Mouse (Mus musculus): Measurements from ENCODE around the gene Cdk18. TPM values are rescaled to one million over a fixed set of nuclear protein-coding genes. Genes with fewer than 3 reads are reported as not detected.

Gene Cdk18
- polyA plus RNA-seq (2012; rRNA removed): 24.9 and 27.1 TPM in 2 replicates

- no peaks in the 10 kb centered on the region for H3K36me3 ChIP-seq (ENCODE audit: control insufficient read depth, insufficient read depth, low read length)
- peak within 1 kb of the TSS; percentile 46 for H3K4me3 ChIP-seq (ENCODE audit: control insufficient read depth, low read depth, low read length)
- TF ChIP-seq CTCF (IDR thresholded peaks at IDR 0.05; ENCODE audit: control insufficient read depth, insufficient read depth, insufficient replicate concordance, low read depth, low read length) (no peak), POLR2A (IDR thresholded peaks at IDR 0.05; ENCODE audit: control insufficient read depth, low read depth, low read length) (no peak)
- no peaks in the 10 kb centered on the region for H3K27me3 ChIP-seq (ENCODE audit: control insufficient read depth, insufficient read depth, low read length)
- no peak within 1 kb of the TSS for H3K27ac ChIP-seq (ENCODE audit: control insufficient read depth, insufficient read depth, low read depth, low read length)
- peaks cover 7% of the 10 kb centered on the region for H3K4me1 ChIP-seq (ENCODE audit: control insufficient read depth, insufficient read depth, low read length)
Measured at GRCm38 (mm10) chr1:132139416-132139864, at the start of gene Cdk18. Gene Cdk18, minus strand, starts transcription at chr1:132139684.

GRCm38 (mm10) chr1:132189231-132189630 lies 49.7 kb upstream of the Cdk18 start:
- Histone ChIP-seq H3K27ac (ENCODE audit: control insufficient read depth, insufficient read depth, low read depth, low read length) (no peak overlapping the region), H3K4me1 (ENCODE audit: control insufficient read depth, insufficient read depth, low read length) (peaks cover 16% of the 10 kb centered on the region), H3K27me3 (ENCODE audit: control insufficient read depth, insufficient read depth, low read length) (peaks cover 7% of the 10 kb centered on the region; the same call in 1 of the 2 replicates), H3K4me3 (ENCODE audit: control insufficient read depth, low read depth, low read length) (no peak overlapping the region), H3K36me3 (ENCODE audit: control insufficient read depth, insufficient read depth, low read length) (no peaks in the 10 kb centered on the region)
- TF ChIP-seq POLR2A (IDR thresholded peaks at IDR 0.05; ENCODE audit: control insufficient read depth, low read depth, low read length) (no peak), CTCF (IDR thresholded peaks at IDR 0.05; ENCODE audit: control insufficient read depth, insufficient read depth, insufficient replicate concordance, low read depth, low read length) (no peak)

GRCm38 (mm10) chr1:132188442-132189066 lies 49.1 kb upstream of the Cdk18 start:
- no peak overlapping the region for H3K4me3 ChIP-seq (ENCODE audit: control insufficient read depth, low read depth, low read length)
- peaks cover 16% of the 10 kb centered on the region for H3K4me1 ChIP-seq (ENCODE audit: control insufficient read depth, insufficient read depth, low read length)
- H3K36me3 ChIP-seq (ENCODE audit: control insufficient read depth, insufficient read depth, low read length): no peaks in the 10 kb centered on the region
- no peak overlapping the region for H3K27ac ChIP-seq (ENCODE audit: control insufficient read depth, insufficient read depth, low read depth, low read length)
- peaks cover 7% of the 10 kb centered on the region; the same call in 1 of the 2 replicates for H3K27me3 ChIP-seq (ENCODE audit: control insufficient read depth, insufficient read depth, low read length)
- TF ChIP-seq POLR2A (IDR thresholded peaks at IDR 0.05; ENCODE audit: control insufficient read depth, low read depth, low read length): no peak
- no peak for TF ChIP-seq CTCF (IDR thresholded peaks at IDR 0.05; ENCODE audit: control insufficient read depth, insufficient read depth, insufficient replicate concordance, low read depth, low read length)

DNA sequence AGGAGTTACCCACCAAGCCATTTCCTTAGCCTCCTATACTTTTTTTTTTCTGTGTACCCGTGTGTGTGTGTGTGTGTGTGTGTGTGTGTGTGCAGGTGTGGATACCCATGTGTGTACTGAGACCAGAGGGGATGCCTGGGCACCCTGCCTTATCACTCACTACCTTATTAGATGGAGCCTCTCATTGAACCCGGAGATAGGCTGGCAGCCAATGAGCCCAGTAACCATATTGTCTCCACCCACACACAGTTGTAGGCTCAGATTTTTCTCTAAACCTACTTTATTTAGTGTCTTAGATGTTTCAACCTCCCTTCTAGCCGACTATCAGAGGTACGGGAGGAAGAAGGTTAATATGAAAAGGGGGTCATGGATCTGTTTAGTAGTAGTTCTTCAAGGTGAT lies 46.8 kb upstream of the Cdk18 start:
- peaks cover 6% of the 10 kb centered on the region; the same call in 1 of the 2 replicates for H3K27me3 ChIP-seq (ENCODE audit: control insufficient read depth, insufficient read depth, low read length)
- no peak for TF ChIP-seq POLR2A (IDR thresholded peaks at IDR 0.05; ENCODE audit: control insufficient read depth, low read depth, low read length)
- TF ChIP-seq CTCF (IDR thresholded peaks at IDR 0.05; ENCODE audit: control insufficient read depth, insufficient read depth, insufficient replicate concordance, low read depth, low read length): no peak
- no peaks in the 10 kb centered on the region for H3K36me3 ChIP-seq (ENCODE audit: control insufficient read depth, insufficient read depth, low read length)
- H3K27ac ChIP-seq (ENCODE audit: control insufficient read depth, insufficient read depth, low read depth, low read length): no peak overlapping the region
- no peak overlapping the region for H3K4me3 ChIP-seq (ENCODE audit: control insufficient read depth, low read depth, low read length)
- H3K4me1 ChIP-seq (ENCODE audit: control insufficient read depth, insufficient read depth, low read length): peaks cover 15% of the 10 kb centered on the region

- H3K27ac ChIP-seq (ENCODE audit: control insufficient read depth, insufficient read depth, low read depth, low read length): no peak overlapping the region
- TF ChIP-seq POLR2A (IDR thresholded peaks at IDR 0.05; ENCODE audit: control insufficient read depth, low read depth, low read length) (no peak), CTCF (IDR thresholded peaks at IDR 0.05; ENCODE audit: control insufficient read depth, insufficient read depth, insufficient replicate concordance, low read depth, low read length) (no peak)
Measured at GRCm38 (mm10) chr1:132171619-132172018, 32.1 kb upstream of the Cdk18 start.

DNA sequence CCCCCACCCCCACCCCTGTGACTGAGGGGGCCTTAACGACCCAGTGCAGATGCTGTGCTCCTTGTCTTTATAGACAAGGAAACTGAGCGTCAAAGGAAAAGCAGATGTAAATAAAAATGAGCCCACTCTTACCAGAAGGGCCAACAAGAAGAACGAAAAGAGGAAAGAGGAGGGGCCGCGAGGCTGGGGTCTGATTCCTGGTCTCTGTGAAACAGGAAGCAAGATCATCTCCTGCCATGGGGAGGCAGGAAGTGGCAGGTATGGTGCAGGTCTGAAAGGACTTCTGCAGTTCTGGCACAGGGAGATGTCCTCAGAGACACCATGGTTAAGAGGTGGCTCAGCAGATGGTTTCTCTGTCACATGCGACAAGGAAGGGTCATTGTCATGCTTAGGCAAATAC lies 31.2 kb upstream of the Cdk18 start:
- no peak overlapping the region for H3K27ac ChIP-seq (ENCODE audit: control insufficient read depth, insufficient read depth, low read depth, low read length)
- no peaks in the 10 kb centered on the region for H3K4me1 ChIP-seq (ENCODE audit: control insufficient read depth, insufficient read depth, low read length)
- H3K4me3 ChIP-seq (ENCODE audit: control insufficient read depth, low read depth, low read length): no peak overlapping the region
- H3K36me3 ChIP-seq (ENCODE audit: control insufficient read depth, insufficient read depth, low read length): no peaks in the 10 kb centered on the region
- TF ChIP-seq CTCF (IDR thresholded peaks at IDR 0.05; ENCODE audit: control insufficient read depth, insufficient read depth, insufficient replicate concordance, low read depth, low read length): no peak
- no peak for TF ChIP-seq POLR2A (IDR thresholded peaks at IDR 0.05; ENCODE audit: control insufficient read depth, low read depth, low read length)
- no peaks in the 10 kb centered on the region for H3K27me3 ChIP-seq (ENCODE audit: control insufficient read depth, insufficient read depth, low read length)

More at GRCm38 (mm10) chr1:132171619-132172018, 32.1 kb upstream of the Cdk18 start:
- no peaks in the 10 kb centered on the region for H3K27me3 ChIP-seq (ENCODE audit: control insufficient read depth, insufficient read depth, low read length)
- H3K4me3 ChIP-seq (ENCODE audit: control insufficient read depth, low read depth, low read length): no peak overlapping the region
- H3K36me3 ChIP-seq (ENCODE audit: control insufficient read depth, insufficient read depth, low read length): no peaks in the 10 kb centered on the region
- no peaks in the 10 kb centered on the region for H3K4me1 ChIP-seq (ENCODE audit: control insufficient read depth, insufficient read depth, low read length)

GRCm38 (mm10) chr1:132168115-132168767 lies 28.8 kb upstream of the Cdk18 start:
- no peaks in the 10 kb centered on the region for H3K27me3 ChIP-seq (ENCODE audit: control insufficient read depth, insufficient read depth, low read length)
- H3K36me3 ChIP-seq (ENCODE audit: control insufficient read depth, insufficient read depth, low read length): no peaks in the 10 kb centered on the region
- no peak overlapping the region for H3K4me3 ChIP-seq (ENCODE audit: control insufficient read depth, low read depth, low read length)
- no peak for TF ChIP-seq POLR2A (IDR thresholded peaks at IDR 0.05; ENCODE audit: control insufficient read depth, low read depth, low read length)
- TF ChIP-seq CTCF (IDR thresholded peaks at IDR 0.05; ENCODE audit: control insufficient read depth, insufficient read depth, insufficient replicate concordance, low read depth, low read length): no peak
- H3K27ac ChIP-seq (ENCODE audit: control insufficient read depth, insufficient read depth, low read depth, low read length): no peak overlapping the region
- H3K4me1 ChIP-seq (ENCODE audit: control insufficient read depth, insufficient read depth, low read length): no peaks in the 10 kb centered on the region
